Mouse (Mus musculus): Measurements from ENCODE around the gene Sytl4. TPM values are rescaled to one million over a fixed set of nuclear protein-coding genes. Genes with fewer than 3 reads are reported as not detected.

The Sytl4 gene
- total RNA-seq (2022): 1 to 10 TPM; 1.2 to 2.8 (median 2.3) TPM

GRCm38 (mm10) chrX:133981231-133982002 lies at the start of gene Sytl4:
Sytl4 (minus strand) TSS chrX:133981812.
- DNase-seq (ENCODE audit: low spot score): peak; percentile 17

GRCm38 (mm10) chrX:134020664-134021063 lies 39.1 kb upstream of the Sytl4 start:
- DNase-seq (ENCODE audit: low spot score): peak; percentile 42

- DNase-seq (ENCODE audit: low spot score): peak; percentile 72
These were observed 37.4 kb upstream of the Sytl4 start for GRCm38 (mm10) chrX:134019005-134019404.

GRCm38 (mm10) chrX:133995866-133996265 lies 14.3 kb upstream of the Sytl4 start:
- no peak for DNase-seq (ENCODE audit: low spot score)

- no peak for DNase-seq (ENCODE audit: low spot score)
These were observed 17.0 kb downstream of the Sytl4 start for GRCm38 (mm10) chrX:133964615-133965014.

GRCm38 (mm10) chrX:133960617-133961016 lies 21.0 kb downstream of the Sytl4 start:
- DNase-seq (ENCODE audit: low spot score): no peak

GRCm38 (mm10) chrX:133954661-133955060 lies 27.0 kb downstream of the Sytl4 start:
- no peak for DNase-seq (ENCODE audit: low spot score)

- DNase-seq (ENCODE audit: low spot score): peak; percentile 54
These were observed 34.2 kb downstream of the Sytl4 start for GRCm38 (mm10) chrX:133947427-133947826.

- no peak for DNase-seq (ENCODE audit: low spot score)
These were observed 42.1 kb downstream of the Sytl4 start for GRCm38 (mm10) chrX:133939561-133939960.

- no peak for DNase-seq (ENCODE audit: low spot score)
These were observed 44.9 kb downstream of the Sytl4 start for GRCm38 (mm10) chrX:133936605-133937225.

- peak; percentile 26 for DNase-seq (ENCODE audit: low spot score)
These were observed 50.2 kb downstream of the Sytl4 start for GRCm38 (mm10) chrX:133931302-133932013.

GRCm38 (mm10) chrX:133926760-133927159 lies 54.9 kb downstream of the Sytl4 start:
- no peak for DNase-seq (ENCODE audit: low spot score)

GRCm38 (mm10) chrX:133921187-133921586 lies 60.4 kb downstream of the Sytl4 start:
- DNase-seq (ENCODE audit: low spot score): no peak

- peak; percentile 55 for DNase-seq (ENCODE audit: low spot score)
These were observed 67.4 kb downstream of the Sytl4 start for GRCm38 (mm10) chrX:133914219-133914618.

GRCm38 (mm10) chrX:133913006-133913405 lies 68.6 kb downstream of the Sytl4 start:
- DNase-seq (ENCODE audit: low spot score): no peak

- DNase-seq (ENCODE audit: low spot score): peak; percentile 20
These were observed 70.1 kb downstream of the Sytl4 start for GRCm38 (mm10) chrX:133911397-133912103.

GRCm38 (mm10) chrX:133908261-133908660 lies 73.4 kb downstream of the Sytl4 start, which contains the start of gene Srpx2:
Srpx2 (plus strand) TSS chrX:133908426.
- peak; percentile 18 for DNase-seq (ENCODE audit: low spot score)

- peak; percentile 79 for DNase-seq (ENCODE audit: low spot score)
These were observed 83.5 kb downstream of the Sytl4 start, which contains the start of gene Tspan6 for GRCm38 (mm10) chrX:133898014-133898542. Tspan6 (minus strand) TSS chrX:133898429.

GRCm38 (mm10) chrX:133888111-133888510 lies 93.5 kb downstream of the Sytl4 start:
- no peak for DNase-seq (ENCODE audit: low spot score)

- no peak for DNase-seq (ENCODE audit: low spot score)
These were observed 94.3 kb downstream of the Sytl4 start for GRCm38 (mm10) chrX:133887308-133887707.

Measured in heart, adult 8-10 months (tissue).